Mouse (Mus musculus): ENCODE measurements around the gene Rnase11. TPM values are rescaled to one million over a fixed set of nuclear protein-coding genes. Genes with fewer than 3 reads are reported as not detected.

Gene Rnase11
- total and polyA plus RNA-seq, 2 experiments from 2014 or later: not detected

- WGBS: under 1% methylated on average over 23 of the region's 23 CpGs
- no peak for TF ChIP-seq CTCF (IDR thresholded peaks at IDR 0.05; ENCODE audit: low read depth)
Measured at GRCm38 (mm10) chr14:51088166-51088969, 38.4 kb upstream of the Rnase11 start.

GRCm38 (mm10) chr14:51087762-51088161, 37.8 kb upstream of the Rnase11 start:
- H3K4me1 ChIP-seq (ENCODE audit: insufficient read depth): no peaks in the 10 kb centered on the region
- H3K27me3 ChIP-seq (ENCODE audit: insufficient read depth, low read length): no peaks in the 10 kb centered on the region
- ATAC-seq: no peak
- no peak overlapping the region for H3K9ac ChIP-seq
- peak overlapping the region; percentile 63 for H3K4me3 ChIP-seq (ENCODE audit: low read depth, low read length)
- H3K36me3 ChIP-seq (ENCODE audit: insufficient read depth): no peaks in the 10 kb centered on the region
- no peak for TF ChIP-seq CTCF (IDR thresholded peaks at IDR 0.05; ENCODE audit: low read depth)
- no peak overlapping the region for H3K27ac ChIP-seq (ENCODE audit: low read depth, low read length)
- WGBS: 6% methylated on average over 9 of the region's 9 CpGs
- peak overlapping the region; percentile 68 for H3K4me2 ChIP-seq (ENCODE audit: low read depth)
- DNase-seq: no peak
- no peaks in the 10 kb centered on the region for H3K9me3 ChIP-seq (ENCODE audit: low read length)

More at GRCm38 (mm10) chr14:51088166-51088969, 38.4 kb upstream of the Rnase11 start:
- H3K4me1 ChIP-seq (ENCODE audit: insufficient read depth): no peaks in the 10 kb centered on the region
- H3K36me3 ChIP-seq (ENCODE audit: insufficient read depth): no peaks in the 10 kb centered on the region
- peak overlapping the region; percentile 63 for H3K4me3 ChIP-seq (ENCODE audit: low read depth, low read length)
- H3K4me2 ChIP-seq (ENCODE audit: low read depth): peak overlapping the region; percentile 68
- no peaks in the 10 kb centered on the region for H3K9me3 ChIP-seq (ENCODE audit: low read length)
- ATAC-seq (peak; percentile 27), DNase-seq (peak; percentile 86)
- peak overlapping the region; percentile 65 for H3K9ac ChIP-seq
- no peaks in the 10 kb centered on the region for H3K27me3 ChIP-seq (ENCODE audit: insufficient read depth, low read length)
- H3K27ac ChIP-seq (ENCODE audit: low read depth, low read length): peak overlapping the region; percentile 83

GRCm38 (mm10) chr14:51085911-51086310, 35.9 kb upstream of the Rnase11 start:
- Histone ChIP-seq H3K9me3 (ENCODE audit: low read length) (no peaks in the 10 kb centered on the region), H3K9ac (no peak overlapping the region), H3K36me3 (ENCODE audit: insufficient read depth) (no peaks in the 10 kb centered on the region), H3K4me1 (ENCODE audit: insufficient read depth) (no peaks in the 10 kb centered on the region), H3K4me3 (ENCODE audit: low read depth, low read length) (no peak overlapping the region), H3K27me3 (ENCODE audit: insufficient read depth, low read length) (no peaks in the 10 kb centered on the region), H3K4me2 (ENCODE audit: low read depth) (no peak overlapping the region), H3K27ac (ENCODE audit: low read depth, low read length) (no peak overlapping the region)
- no peak for ATAC-seq
- 82% methylated on average over 4 of the region's 4 CpGs for WGBS
- no peak for TF ChIP-seq CTCF (IDR thresholded peaks at IDR 0.05; ENCODE audit: low read depth)
- DNase-seq: no peak

- Histone ChIP-seq H3K9me3 (ENCODE audit: low read length) (no peaks in the 10 kb centered on the region), H3K4me3 (ENCODE audit: low read depth, low read length) (no peak overlapping the region), H3K4me1 (ENCODE audit: insufficient read depth) (no peaks in the 10 kb centered on the region), H3K27ac (ENCODE audit: low read depth, low read length) (no peak overlapping the region), H3K36me3 (ENCODE audit: insufficient read depth) (no peaks in the 10 kb centered on the region), H3K4me2 (ENCODE audit: low read depth) (no peak overlapping the region), H3K27me3 (ENCODE audit: insufficient read depth, low read length) (no peaks in the 10 kb centered on the region; the same call in 1 of the 2 replicates), H3K9ac (no peak overlapping the region)
- DNase-seq: no peak
- no peak for TF ChIP-seq CTCF (IDR thresholded peaks at IDR 0.05; ENCODE audit: low read depth)
- WGBS: 81% methylated on average over 2 of the region's 2 CpGs
- no peak for ATAC-seq
Measured at GRCm38 (mm10) chr14:51085086-51085485, 35.1 kb upstream of the Rnase11 start.

GRCm38 (mm10) chr14:51083805-51084204, 33.8 kb upstream of the Rnase11 start:
- no peak for DNase-seq

GRCm38 (mm10) chr14:51082599-51083581, 32.9 kb upstream of the Rnase11 start:
- Histone ChIP-seq H3K9ac (peak overlapping the region; percentile 54), H3K4me1 (ENCODE audit: insufficient read depth) (no peaks in the 10 kb centered on the region), H3K4me3 (ENCODE audit: low read depth, low read length) (peak overlapping the region; percentile 50), H3K9me3 (ENCODE audit: low read length) (no peaks in the 10 kb centered on the region), H3K27ac (ENCODE audit: low read depth, low read length) (no peak overlapping the region), H3K36me3 (ENCODE audit: insufficient read depth) (no peaks in the 10 kb centered on the region), H3K27me3 (ENCODE audit: insufficient read depth, low read length) (no peaks in the 10 kb centered on the region; the same call in 1 of the 2 replicates), H3K4me2 (ENCODE audit: low read depth) (peak overlapping the region; percentile 82)
- ATAC-seq: peak; percentile 78
- DNase-seq: peak; percentile 64
- 3% methylated on average over 38 of the region's 40 CpGs for WGBS
- no peak for TF ChIP-seq CTCF (IDR thresholded peaks at IDR 0.05; ENCODE audit: low read depth)

More at GRCm38 (mm10) chr14:51083805-51084204, 33.8 kb upstream of the Rnase11 start:
- no peak overlapping the region for H3K9ac ChIP-seq
- H3K27ac ChIP-seq (ENCODE audit: low read depth, low read length): no peak overlapping the region
- peak overlapping the region; percentile 82 for H3K4me2 ChIP-seq (ENCODE audit: low read depth)
- no peaks in the 10 kb centered on the region for H3K36me3 ChIP-seq (ENCODE audit: insufficient read depth)
- peak overlapping the region; percentile 50 for H3K4me3 ChIP-seq (ENCODE audit: low read depth, low read length)
- H3K27me3 ChIP-seq (ENCODE audit: insufficient read depth, low read length): no peaks in the 10 kb centered on the region; the same call in 1 of the 2 replicates
- 7% methylated on average over 7 of the region's 7 CpGs for WGBS
- H3K4me1 ChIP-seq (ENCODE audit: insufficient read depth): no peaks in the 10 kb centered on the region
- no peaks in the 10 kb centered on the region for H3K9me3 ChIP-seq (ENCODE audit: low read length)
- TF ChIP-seq CTCF (IDR thresholded peaks at IDR 0.05; ENCODE audit: low read depth): no peak
- ATAC-seq: no peak
